Mouse (Mus musculus): ENCODE data around the gene Gm5460.

Gm5460 gene

GRCm38 (mm10) chr14:34075346-34075745, 58.8 kb downstream of the Gm5460 start:
- DNase-seq (ENCODE audit: low spot score): no peak

- no peak for DNase-seq (ENCODE audit: low spot score)
These were observed 60.7 kb downstream of the Gm5460 start for GRCm38 (mm10) chr14:34077222-34077621.

- DNase-seq (ENCODE audit: low spot score): no peak
These were observed 61.7 kb downstream of the Gm5460 start for GRCm38 (mm10) chr14:34078293-34078692.

- peak; percentile 43 for DNase-seq (ENCODE audit: low spot score)
These were observed 63.9 kb downstream of the Gm5460 start for GRCm38 (mm10) chr14:34080321-34080997.

GRCm38 (mm10) chr14:34085731-34086130, 69.2 kb downstream of the Gm5460 start, which contains the start of gene Anxa8:
Anxa8 (plus strand) TSS chr14:34085981.
- no peak for DNase-seq (ENCODE audit: low spot score)

- DNase-seq (ENCODE audit: low spot score): no peak
These were observed 70.2 kb downstream of the Gm5460 start for GRCm38 (mm10) chr14:34086806-34087205.

- DNase-seq (ENCODE audit: low spot score): no peak
These were observed 71.4 kb downstream of the Gm5460 start for GRCm38 (mm10) chr14:34087856-34088398.

- no peak for DNase-seq (ENCODE audit: low spot score)
These were observed 73.2 kb downstream of the Gm5460 start for GRCm38 (mm10) chr14:34089796-34090195.

- DNase-seq (ENCODE audit: low spot score): no peak
These were observed 74.9 kb downstream of the Gm5460 start for GRCm38 (mm10) chr14:34091475-34091874.

- no peak for DNase-seq (ENCODE audit: low spot score)
These were observed 76.3 kb downstream of the Gm5460 start for GRCm38 (mm10) chr14:34092856-34093255.

- DNase-seq (ENCODE audit: low spot score): no peak
These were observed 79.6 kb downstream of the Gm5460 start for GRCm38 (mm10) chr14:34096161-34096560.
